Mouse (Mus musculus) forebrain, embryonic 14.5 days (tissue): ENCODE results near the gene Gabbr2. TPM values are rescaled to one million over a fixed set of nuclear protein-coding genes. Genes with fewer than 3 reads are reported as not detected.

Experiments used
- ATAC-seq: fragments of 200-750 bp; cut with Nextera tagmentation; 2 replicates; pipeline ENCODE4 v1.8.0; 2017; ENCODE audit warnings: mild to moderate bottlenecking, moderate library complexity
- DNase-seq: peaks from one replicate; pipeline ENCODE4 v3.0.0-alpha.2; 2015; ENCODE audit warnings: low spot score
- H3K27ac ChIP-seq: fragments of 300-500 bp; sonication (generic); 2 replicates; pipeline ENCODE4 v1.5.1; 2014; ENCODE audit warnings: low read depth, mild to moderate bottlenecking, control low read depth, low read length, moderate library complexity
- H3K27me3 ChIP-seq: fragments of 300-500 bp; sonication (generic); replicated peaks from 2 replicates; pipeline ENCODE4 v1.6.1; 2014; ENCODE audit warnings: low read length, control low read depth, mixed read lengths; ENCODE audit not compliant: control insufficient read depth, insufficient read depth
- H3K36me3 ChIP-seq: fragments of 300-500 bp; sonication (generic); 2 replicates; pipeline ENCODE4 v1.6.1; 2014; ENCODE audit warnings: low read length, control low read depth; ENCODE audit not compliant: control insufficient read depth, insufficient read depth
- H3K4me1 ChIP-seq: fragments of 300-500 bp; sonication (generic); 2 replicates; pipeline ENCODE4 v1.6.1; 2014; ENCODE audit warnings: antibody characterized with exemption, low read length, control low read depth; ENCODE audit not compliant: control insufficient read depth, insufficient read depth
- H3K4me2 ChIP-seq: fragments of 300-500 bp; sonication (generic); 2 replicates; pipeline ENCODE4 v1.6.1; 2014; ENCODE audit warnings: mild to moderate bottlenecking, control low read depth, low read length
- H3K4me3 ChIP-seq: fragments of 300-500 bp; sonication (generic); 2 replicates; pipeline ENCODE4 v1.5.1; 2014; ENCODE audit warnings: low read depth, low read length, control low read depth
- H3K9ac ChIP-seq: fragments of 300-500 bp; sonication (generic); 2 replicates; pipeline ENCODE4 v1.6.1; 2014; ENCODE audit warnings: mild to moderate bottlenecking, low read length, control low read depth, moderate library complexity
- H3K9me3 ChIP-seq: fragments of 300-500 bp; sonication (generic); replicated peaks from 2 replicates; pipeline ENCODE4 v1.6.1; 2016; ENCODE audit warnings: low read length, control low read depth, mixed read lengths; ENCODE audit not compliant: control insufficient read depth
- WGBS: fragments of 180-500 bp; shearing (Covaris S2); extraction: QIAGEN DNeasy Blood & Tissue Kit; methylation state at CpG from one replicate; pipeline ENCODE4 v1.1.7; 2014; 5-methylcytosine and 5-hydroxymethylcytosine counted together
- polyA plus RNA-seq: library from polyadenylated mRNA; unstranded; fragments of >200 nt; fragmentation: Nextera tagmentation; extraction: Ambion mirVana; gene quantifications from 2 replicates; pipeline ENCODE4 v1.2.1, GENCODE M21; 2014

The Gabbr2 gene
- polyA plus RNA-seq, 1 experiment from 2014 or later = 1.7 TPM

DNA sequence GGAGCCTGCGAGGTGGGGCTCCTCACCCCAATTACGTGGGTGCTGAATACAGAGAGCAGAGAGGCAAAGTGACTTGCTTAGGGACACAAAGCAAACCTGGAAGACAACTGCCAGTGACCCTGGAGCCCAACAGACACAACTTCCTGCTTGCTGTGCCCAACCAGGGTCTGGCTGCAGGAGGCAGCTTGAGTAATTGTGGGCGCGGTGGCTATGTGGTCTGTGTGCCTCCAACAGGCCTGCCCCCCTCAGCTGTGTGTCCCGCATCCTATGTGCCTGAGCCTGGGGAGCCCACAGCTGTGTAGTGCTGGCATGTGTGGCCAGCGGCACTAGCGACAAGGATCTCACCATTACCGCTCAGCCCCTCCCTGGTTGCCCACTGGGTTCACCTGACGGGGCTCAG lies 377.0 kb downstream of the Gabbr2 start:
- H3K9ac ChIP-seq = no peak overlapping the region
- H3K4me3 ChIP-seq = no peak overlapping the region
- DNase-seq = no peak
- H3K27me3 ChIP-seq = no peaks in the 10 kb centered on the region; the same call in 1 of the 2 replicates
- WGBS = 84% methylated on average over 9 of the region's 9 CpGs
- no peak overlapping the region for H3K4me2 ChIP-seq
- ATAC-seq = no peak
- no peaks in the 10 kb centered on the region for H3K4me1 ChIP-seq
- no peaks in the 10 kb centered on the region for H3K36me3 ChIP-seq
- no peaks in the 10 kb centered on the region for H3K9me3 ChIP-seq
- no peak overlapping the region for H3K27ac ChIP-seq

DNA sequence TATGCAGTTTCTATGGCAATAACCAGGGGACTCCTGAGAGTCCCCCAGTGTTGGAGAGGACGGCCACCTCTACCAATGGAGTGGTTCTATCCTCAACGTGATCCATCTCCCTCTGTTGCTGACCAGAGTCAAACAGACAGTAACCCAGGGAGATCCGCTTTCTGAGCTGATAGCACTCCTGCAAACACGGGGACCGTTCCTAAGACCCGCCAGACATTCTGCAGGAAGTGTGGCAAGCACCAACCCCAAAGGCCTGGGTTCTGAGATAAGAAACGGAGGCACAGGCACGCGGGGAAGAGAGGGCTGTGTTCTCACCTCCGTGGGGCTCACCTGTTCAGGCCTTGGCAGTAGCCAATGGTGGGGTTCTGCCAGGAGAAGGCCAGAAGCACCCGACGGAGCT lies 378.1 kb downstream of the Gabbr2 start:
- no peaks in the 10 kb centered on the region for H3K4me1 ChIP-seq
- H3K4me3 ChIP-seq = no peak overlapping the region
- no peak for DNase-seq
- H3K27me3 ChIP-seq = no peaks in the 10 kb centered on the region; the same call in 1 of the 2 replicates
- H3K9me3 ChIP-seq = no peaks in the 10 kb centered on the region
- no peak overlapping the region for H3K4me2 ChIP-seq
- no peak overlapping the region for H3K9ac ChIP-seq
- H3K27ac ChIP-seq = no peak overlapping the region
- no peak for ATAC-seq
- 87% methylated on average over 12 of the region's 12 CpGs for WGBS
- H3K36me3 ChIP-seq = no peaks in the 10 kb centered on the region

Other genes with a start within 250 kb of the Gabbr2 start
- 2.2 and 3.2 TPM in 2 replicates for gene Anks6, start 65.6 kb upstream of the Gabbr2 start, polyA plus RNA-seq
- 0.62 and 1.3 TPM in 2 replicates for gene Galnt12, start 100.0 kb upstream of the Gabbr2 start, polyA plus RNA-seq
- 1.9 TPM in 2 replicates for gene Col15a1, start 216.3 kb upstream of the Gabbr2 start, polyA plus RNA-seq